Mouse (Mus musculus) ovary, postnatal 36 days (tissue): ENCODE measurements around the gene Myo10.

Experiments
- DNase-seq: peaks from one replicate; pipeline ENCODE4 v3.0.0; 2022; ENCODE audit warnings: low spot score, mixed read lengths

The Myo10 gene

DNA sequence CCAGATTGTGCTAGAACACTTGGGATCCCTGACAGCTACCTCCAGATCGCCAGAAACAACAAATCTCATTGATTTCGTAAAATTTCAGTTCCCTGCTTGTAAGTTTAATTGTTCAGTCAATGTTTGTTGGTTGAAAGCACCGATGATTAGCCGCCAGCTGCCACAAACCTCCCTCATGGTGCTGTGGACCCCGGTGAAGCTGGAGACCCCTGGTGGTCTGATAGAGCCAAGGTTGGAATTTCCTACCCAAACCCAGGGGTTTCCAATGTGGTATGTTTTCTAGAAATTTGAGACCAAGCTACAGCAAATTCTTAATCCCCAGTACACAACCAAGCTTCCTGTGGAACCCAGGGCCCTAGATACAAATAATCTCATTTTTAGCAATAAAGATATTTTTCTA is 179.4 kb downstream of the Myo10 start:
- no peak for DNase-seq

DNA sequence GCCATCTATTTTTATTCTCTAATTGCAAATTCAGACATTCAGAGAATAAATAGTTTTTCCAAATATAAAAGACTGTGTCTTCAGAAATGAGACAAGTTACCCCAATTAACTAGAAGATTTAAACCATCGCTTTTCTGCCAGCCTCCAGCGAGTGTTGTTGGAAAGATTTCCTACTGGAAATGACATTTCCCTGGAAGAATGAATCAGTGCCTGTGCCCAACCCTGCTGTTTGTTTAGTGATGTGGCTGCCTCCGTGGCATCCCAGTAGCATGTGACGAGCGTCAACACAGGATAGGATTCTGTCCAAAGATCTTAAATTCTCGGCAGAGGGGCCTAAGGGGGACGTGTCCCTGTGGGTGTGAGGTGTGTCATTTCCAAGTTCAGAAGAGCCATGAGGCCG is 179.9 kb downstream of the Myo10 start:
- DNase-seq = no peak

DNA sequence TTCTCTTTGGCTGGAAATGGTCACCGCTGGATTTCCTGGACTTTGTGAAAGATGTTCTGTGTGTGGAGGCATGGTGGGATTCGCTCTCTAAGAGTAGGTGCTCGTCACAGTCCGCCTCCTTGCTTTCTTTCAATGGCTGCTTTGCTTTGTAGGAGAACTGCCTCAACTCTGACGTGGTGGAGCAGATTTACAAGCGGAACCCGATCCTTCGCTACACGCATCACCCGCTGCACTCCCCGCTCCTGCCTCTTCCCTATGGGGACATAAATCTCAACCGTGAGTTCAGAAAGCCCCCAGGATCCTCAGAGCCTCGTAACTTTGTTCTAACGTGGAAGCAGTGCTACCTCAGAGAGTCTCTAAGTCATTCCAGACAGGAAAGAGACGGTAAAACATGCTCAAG is 180.8 kb downstream of the Myo10 start:
- no peak for DNase-seq

- peak; percentile 69 for DNase-seq
Measured at GRCm38 (mm10) chr15:25805336-25806110, 183.2 kb downstream of the Myo10 start.

DNA sequence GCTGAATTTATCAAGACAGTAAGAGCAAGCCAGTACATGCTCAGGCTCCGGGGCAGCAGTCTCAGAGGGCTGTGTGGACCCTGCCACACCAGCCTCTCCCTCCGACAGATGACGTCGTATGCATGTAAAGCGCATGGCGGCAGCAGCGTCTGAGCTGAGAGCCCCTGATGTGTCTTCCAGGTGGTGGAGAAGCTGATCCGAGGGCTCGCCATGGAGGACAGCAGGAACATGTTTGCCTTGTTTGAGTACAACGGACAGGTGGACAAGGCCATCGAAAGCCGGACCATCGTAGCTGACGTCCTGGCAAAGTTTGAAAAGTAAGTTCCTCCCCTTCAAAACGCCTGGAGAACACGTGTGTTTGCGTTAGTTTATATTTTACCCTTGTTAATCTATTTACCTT is 184.0 kb downstream of the Myo10 start:
- no peak for DNase-seq

DNA sequence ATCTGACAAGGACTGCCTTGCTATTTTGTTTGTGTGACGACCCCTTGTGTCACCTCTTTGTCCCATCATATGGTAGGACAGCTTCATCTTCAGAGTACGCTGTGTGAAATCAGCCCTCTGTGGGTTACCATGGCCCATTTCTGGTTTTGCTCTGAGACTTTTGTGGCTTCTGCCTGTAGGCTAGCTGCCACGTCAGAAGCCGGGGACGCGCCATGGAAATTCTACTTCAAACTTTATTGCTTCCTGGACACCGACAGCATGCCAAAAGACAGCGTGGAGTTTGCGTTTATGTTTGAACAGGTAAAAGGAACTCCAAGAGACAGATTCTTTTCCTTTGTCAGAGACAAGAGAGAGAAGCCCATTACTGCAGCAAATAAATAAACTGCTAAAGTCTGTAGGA is 184.6 kb downstream of the Myo10 start:
- DNase-seq = no peak

DNA sequence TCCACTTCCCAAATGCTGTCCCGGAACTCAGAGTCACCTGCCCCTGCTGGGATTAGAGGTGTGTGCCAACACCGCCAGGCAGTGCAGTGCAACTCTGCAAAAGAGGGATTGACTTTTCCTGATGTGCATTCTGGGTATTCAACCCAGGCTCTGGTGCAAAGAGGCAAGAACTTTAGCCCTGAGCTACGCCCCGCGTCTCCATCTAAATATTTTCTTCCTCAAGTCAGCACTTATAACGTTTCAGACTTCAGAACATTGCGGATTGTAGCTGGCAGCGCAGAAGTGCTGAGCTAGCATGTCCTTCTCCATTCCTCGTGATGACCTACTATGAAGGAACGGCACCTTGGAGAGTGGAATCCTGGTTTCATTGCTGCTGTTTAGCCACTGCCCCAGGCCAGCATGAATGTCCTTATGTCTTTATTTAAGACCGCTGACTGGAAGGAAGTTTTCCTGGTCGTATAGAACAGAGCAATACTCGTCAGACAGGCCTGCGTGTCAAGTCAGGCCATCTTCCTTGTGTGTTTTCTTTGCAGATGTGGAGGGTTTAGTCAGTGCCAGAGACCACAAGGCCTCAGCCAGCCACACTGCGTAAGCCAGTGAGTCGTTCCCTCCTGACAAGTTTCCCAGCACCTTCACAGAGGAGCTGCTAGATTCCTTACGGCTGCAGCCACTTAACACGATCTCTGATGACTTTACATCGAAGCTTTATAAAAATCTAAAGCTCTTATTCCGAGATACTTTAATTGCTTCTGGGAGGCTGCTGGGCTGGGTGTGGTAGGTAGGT is 186.5 kb downstream of the Myo10 start:
- no peak for DNase-seq

- DNase-seq = no peak
Measured at GRCm38 (mm10) chr15:25809669-25810068, 187.3 kb downstream of the Myo10 start.

DNA sequence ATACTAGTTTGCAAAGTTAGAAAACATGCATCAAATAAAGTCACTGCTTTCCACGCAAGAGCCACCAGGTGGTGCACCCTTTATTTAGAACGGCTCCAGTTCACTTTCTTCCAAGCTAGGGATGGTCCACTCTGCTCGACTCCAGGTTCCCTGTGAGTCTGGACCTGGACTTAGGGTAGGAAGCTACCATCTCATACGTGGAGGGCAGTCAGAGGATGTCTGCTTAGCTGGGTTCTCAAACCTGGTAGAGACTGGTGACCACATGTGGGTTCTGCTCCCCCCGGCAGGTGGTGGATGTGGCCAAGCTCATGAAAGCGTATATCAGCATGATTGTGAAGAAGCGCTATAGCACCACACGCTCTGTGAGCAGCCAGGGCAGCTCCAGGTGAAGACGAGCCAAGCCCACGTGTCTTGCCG is 189.5 kb downstream of the Myo10 start:
- DNase-seq = no peak

DNA sequence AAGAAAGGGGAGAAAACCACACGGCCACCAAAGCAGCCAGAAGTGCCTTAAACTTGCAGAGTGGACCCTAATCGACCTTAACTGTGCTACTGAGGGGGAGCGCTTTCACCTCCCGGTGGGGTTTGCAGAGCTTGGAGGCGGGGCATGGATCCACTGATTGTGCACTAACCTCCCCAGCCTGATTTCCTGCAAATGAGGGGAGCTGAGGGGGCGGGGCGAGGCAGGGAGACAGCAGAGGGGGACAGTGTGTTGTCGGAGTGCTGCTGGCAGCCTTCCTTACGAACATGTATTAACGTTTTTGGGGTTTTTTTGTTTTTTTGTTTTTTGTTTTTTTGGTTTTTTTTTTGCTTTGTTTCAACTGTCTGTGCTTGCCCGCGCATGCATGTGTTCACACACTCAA is 190.2 kb downstream of the Myo10 start:
- DNase-seq = no peak

- DNase-seq = no peak
Measured at GRCm38 (mm10) chr15:25814535-25814934, 192.2 kb downstream of the Myo10 start.

GRCm38 (mm10) chr15:25817191-25817590 is 194.9 kb downstream of the Myo10 start:
- no peak for DNase-seq

DNA sequence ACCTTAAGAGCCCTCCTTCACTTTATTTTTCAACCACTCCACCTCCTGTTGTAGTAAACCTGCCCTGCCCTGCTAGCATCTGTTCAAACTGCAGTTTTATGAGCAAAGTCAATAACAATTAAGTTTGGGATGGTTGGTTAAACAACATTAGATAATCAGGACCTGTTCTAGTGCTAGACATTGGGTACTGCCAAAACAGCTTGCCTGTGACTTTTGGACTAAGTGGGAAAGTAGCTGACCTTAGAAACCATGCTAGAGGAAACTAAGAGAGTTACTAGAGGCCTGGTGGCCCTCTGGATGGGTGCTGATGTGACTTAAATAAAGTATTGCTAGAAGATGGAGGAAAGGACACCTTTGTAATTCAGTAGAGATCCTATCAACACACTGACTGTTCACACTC is 199.7 kb downstream of the Myo10 start:
- DNase-seq = no peak

GRCm38 (mm10) chr15:25822656-25823055 is 200.3 kb downstream of the Myo10 start:
- no peak for DNase-seq

- no peak for DNase-seq
Measured at GRCm38 (mm10) chr15:25826531-25826961, 204.2 kb downstream of the Myo10 start.

DNA sequence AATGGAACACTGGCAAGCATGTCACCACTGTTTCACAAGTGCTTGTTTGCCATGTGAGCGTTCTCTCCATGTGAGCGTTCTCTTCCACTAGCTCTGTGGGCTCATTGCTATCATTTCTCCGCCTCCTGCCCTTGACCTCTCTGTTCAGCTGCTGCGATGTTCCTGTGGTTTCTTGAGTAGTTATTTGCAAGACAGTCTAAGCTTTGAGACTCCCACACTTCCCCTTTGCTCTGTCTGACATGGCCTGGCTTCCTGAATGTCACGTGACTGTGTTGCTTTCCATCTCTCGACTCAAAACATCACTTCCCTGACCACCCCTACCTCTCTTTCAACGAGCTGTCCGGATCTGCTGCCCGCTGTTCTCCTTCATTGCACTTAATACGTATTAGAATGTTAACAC is 206.1 kb downstream of the Myo10 start:
- DNase-seq = no peak

- no peak for DNase-seq
Measured at GRCm38 (mm10) chr15:25830426-25830825, 208.1 kb downstream of the Myo10 start.

DNA sequence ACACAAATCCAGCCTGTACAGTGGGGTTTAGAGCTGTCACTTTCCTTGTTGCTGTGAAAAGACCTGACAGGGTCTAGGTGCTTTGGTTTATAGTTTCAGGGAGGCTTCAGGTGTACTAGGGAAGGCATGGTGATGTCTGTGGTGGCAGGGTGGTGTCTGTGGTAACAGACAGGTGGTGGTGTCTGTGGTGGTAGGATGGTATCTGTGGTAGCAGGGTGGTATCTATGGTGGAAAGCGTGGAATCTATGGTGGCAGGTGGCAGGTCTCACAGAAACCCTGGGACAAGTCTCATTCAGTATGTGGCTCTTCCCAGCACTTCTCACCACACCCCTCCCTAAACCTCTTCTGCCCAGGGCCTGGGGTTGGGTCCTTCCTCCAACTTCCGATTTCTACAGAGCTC is 212.0 kb downstream of the Myo10 start:
- no peak for DNase-seq

DNA sequence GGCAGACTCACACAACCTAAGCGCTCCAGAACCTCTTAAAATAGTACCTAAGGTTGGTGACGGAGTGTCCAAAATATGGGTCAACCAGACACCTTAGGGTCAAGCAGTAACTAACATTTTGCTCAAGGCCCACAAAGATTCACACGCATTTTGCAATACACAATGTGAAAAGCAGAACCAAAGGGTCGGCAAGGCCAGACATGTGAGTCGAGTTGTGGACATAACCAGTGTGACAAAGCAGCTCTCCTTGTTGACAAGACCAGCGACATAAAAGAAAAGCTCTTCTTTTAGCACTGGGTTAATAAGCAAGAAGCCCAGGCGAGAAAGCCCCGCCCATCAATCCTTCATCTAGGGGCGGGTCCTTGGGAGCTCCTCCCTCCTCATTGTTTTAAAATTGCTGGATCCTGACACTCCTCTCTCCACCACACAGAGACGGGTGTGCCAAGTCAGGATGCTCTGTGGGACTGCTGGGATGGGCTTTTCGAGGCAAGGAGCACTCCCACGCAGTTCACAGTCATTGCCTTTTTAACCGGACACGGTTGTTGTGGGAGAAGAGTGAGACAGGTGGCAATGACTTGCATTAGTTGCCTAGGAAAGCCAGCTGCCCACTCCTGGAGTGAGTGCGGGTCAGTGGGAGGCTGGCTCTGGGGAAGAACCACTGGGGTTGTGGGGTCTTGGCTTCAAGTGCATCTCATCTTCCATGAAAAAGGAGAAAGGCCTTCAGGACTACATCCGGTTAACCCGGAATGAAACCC is 212.8 kb downstream of the Myo10 start:
- no peak for DNase-seq

DNA sequence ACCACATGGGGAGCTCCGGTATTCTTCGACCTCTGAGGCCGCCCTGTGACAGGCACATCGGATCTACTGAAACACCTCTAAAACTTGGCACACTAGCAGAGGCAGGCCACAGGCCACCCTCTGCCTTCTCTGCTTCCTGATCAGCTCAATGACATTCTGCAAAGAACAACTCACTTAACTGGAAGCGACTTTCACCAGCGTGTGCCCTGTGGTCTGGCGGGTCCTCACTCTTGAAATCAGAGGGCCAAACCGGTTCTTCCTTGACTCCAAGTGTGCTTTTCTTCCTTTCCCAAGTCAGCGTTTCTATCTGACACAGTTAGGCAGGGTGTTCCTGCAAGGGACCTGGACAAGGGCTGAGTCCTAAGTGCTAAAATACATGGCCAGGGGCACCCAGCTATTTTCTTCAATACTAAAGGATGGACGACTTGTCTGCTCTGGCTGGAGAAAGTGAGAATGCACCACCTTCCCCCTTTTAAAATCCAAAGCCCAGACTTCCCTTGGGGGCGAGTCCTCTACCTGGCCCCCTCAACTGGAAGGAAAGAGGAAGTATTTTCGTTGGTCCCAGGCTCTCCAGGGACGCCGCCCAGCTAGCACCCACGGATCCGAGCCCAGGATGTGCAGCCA is 220.2 kb downstream of the Myo10 start:
- no peak for DNase-seq

DNA sequence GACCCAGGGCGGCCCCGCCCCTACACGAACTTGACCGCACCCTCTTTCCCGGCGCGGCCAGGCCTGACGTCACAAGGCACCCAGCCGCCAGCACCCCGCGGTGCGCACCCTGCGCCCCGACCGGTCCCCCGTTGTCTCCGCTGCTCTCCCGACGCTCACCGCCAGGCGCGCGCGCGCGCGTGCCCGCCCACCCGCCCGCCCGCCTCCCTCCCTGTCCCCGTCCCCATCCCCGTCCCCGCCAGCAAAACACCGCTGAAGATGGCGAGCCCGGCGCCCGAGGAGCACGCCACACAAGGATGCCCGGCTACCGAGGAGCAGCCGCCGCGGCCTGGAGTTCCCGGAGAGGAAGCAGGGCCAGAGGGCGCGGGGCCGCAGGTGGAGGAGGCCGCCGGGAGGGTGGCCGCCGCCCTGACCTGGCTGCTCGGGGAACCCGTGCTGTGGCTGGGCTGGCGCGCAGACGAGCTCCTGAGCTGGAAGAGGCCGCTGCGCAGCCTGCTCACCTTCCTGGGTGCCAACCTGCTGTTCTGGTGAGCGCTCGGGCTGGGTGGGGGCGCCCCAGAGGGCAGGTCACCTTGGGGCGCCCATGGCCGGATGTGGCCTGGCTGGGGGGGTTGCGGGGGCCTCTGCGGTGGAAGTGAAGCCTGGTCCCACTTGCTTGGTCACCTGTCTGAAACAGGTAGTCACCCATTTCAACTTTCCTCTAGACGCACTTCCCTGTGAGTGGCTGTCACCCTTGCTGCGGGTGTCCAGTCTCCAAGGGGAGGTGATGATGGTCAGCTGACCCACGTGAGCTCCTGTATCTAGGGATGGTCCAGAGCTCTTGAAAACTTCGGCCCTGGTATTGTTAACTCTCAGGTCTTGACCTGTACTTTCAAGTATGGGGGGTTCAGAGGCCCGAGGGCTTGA is 221.0 kb downstream of the Myo10 start, which contains the start of gene Retreg1:
Retreg1 (plus strand) TSS at position 95 of the 906 bp plus-strand sequence.
- peak; percentile 75 for DNase-seq
